Mouse (Mus musculus): ENCODE measurements around the gene Syne4.

DNA sequence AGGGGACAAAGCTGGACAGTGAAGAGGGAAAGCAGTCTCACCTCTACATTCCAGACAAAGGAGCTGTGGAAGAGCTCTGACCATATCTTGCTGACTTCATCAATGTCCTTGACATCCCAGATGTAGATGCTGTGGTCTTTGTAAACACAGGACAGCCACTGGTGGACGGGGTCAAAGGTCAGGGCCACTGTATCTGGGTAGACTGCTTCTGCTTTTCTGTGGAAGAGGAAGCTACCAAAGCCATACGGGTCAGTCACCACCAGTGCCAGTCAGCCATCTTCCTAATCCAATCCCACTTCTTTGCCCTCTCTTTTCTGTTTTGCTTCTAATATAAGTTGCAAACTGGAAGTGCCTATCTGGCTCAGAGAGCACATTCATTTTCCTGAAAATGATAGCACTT is 49.6 kb upstream of the Syne4 start:
- TF ChIP-seq POLR2A (IDR thresholded peaks at IDR 0.05; ENCODE audit: insufficient read depth, low read depth, low read length) (no peak), CTCF (IDR thresholded peaks at IDR 0.05) (no peak)
